Mouse (Mus musculus): ENCODE results near the gene 3110009E18Rik.

GRCm38 (mm10) chr1:120229723-120230471 lies 108.9 kb downstream of the 3110009E18Rik start:
- TF ChIP-seq EP300 (IDR thresholded peaks at IDR 0.05) (no peak), CTCF (IDR thresholded peaks at IDR 0.05) (no peak)

Measured in lung, postnatal 0 days (tissue).